Mouse (Mus musculus) midbrain, postnatal 0 days (tissue): ENCODE measurements at regions not wholly inside any gene's neighbourhood (a gene's known extent, or its start where the extent isn't known, plus 50 kb on each side); places are given as distances from the start of the nearest gene placed in this dataset.

ENCODE experiments used
- ATAC-seq: fragments of 200-750 bp; cut with Nextera tagmentation; 2 replicates; pipeline ENCODE4 v1.8.0; 2017; ENCODE audit warnings: moderate number of reproducible peaks, mild to moderate bottlenecking, moderate TSS enrichment, moderate library complexity; ENCODE audit not compliant: low FRiP score
- DNase-seq: peaks from one replicate; pipeline ENCODE4 v3.0.0-alpha.2; 2015; ENCODE audit warnings: low spot score
- H3K27ac ChIP-seq: fragments of 300-500 bp; sonication (generic); 2 replicates; pipeline ENCODE4 v1.5.1; 2014; ENCODE audit warnings: low read depth, mild to moderate bottlenecking, low read length, mixed read lengths
- H3K27me3 ChIP-seq: fragments of 300-500 bp; sonication (generic); 2 replicates; pipeline ENCODE4 v1.6.1; 2014; ENCODE audit warnings: low read length, control low read depth, mixed read lengths; ENCODE audit not compliant: insufficient read depth
- H3K36me3 ChIP-seq: fragments of 300-500 bp; sonication (generic); 2 replicates; pipeline ENCODE4 v1.6.1; 2014; ENCODE audit warnings: low read length, control low read depth, mixed read lengths; ENCODE audit not compliant: insufficient read depth
- H3K4me1 ChIP-seq: fragments of 300-500 bp; sonication (generic); 2 replicates; pipeline ENCODE4 v1.6.1; 2014; ENCODE audit warnings: mild to moderate bottlenecking, control low read depth, antibody characterized with exemption, low read length, mixed read lengths; ENCODE audit not compliant: insufficient read depth
- H3K4me2 ChIP-seq: fragments of 300-500 bp; sonication (generic); 2 replicates; pipeline ENCODE4 v1.6.1; 2014; ENCODE audit warnings: low read depth, mild to moderate bottlenecking, low read length, mixed read lengths; ENCODE audit not compliant: poor library complexity, severe bottlenecking
- H3K4me3 ChIP-seq: fragments of 300-500 bp; sonication (generic); 2 replicates; pipeline ENCODE4 v1.5.1; 2014; ENCODE audit warnings: low read depth, mild to moderate bottlenecking, low read length, moderate library complexity
- H3K9ac ChIP-seq: fragments of 300-500 bp; sonication (generic); replicated peaks from 2 replicates; pipeline ENCODE4 v1.6.1; 2014; ENCODE audit warnings: mild to moderate bottlenecking, low read length, moderate library complexity, mixed read lengths; ENCODE audit not compliant: poor library complexity, severe bottlenecking
- H3K9me3 ChIP-seq: fragments of 300-500 bp; sonication (generic); 2 replicates; pipeline ENCODE4 v1.6.1; 2016; ENCODE audit warnings: low read length, control low read depth
- CTCF ChIP-seq: IDR thresholded peaks from 2 replicates; pipeline ENCODE4 v1.5.1; 2016; ENCODE audit warnings: antibody characterized with exemption, mild to moderate bottlenecking
- WGBS: fragments of 180-500 bp; shearing (Covaris S2); extraction: QIAGEN DNeasy Blood & Tissue Kit; methylation state at CpG from one replicate; pipeline ENCODE4 v1.1.7; 2014; 5-methylcytosine and 5-hydroxymethylcytosine counted together

DNA sequence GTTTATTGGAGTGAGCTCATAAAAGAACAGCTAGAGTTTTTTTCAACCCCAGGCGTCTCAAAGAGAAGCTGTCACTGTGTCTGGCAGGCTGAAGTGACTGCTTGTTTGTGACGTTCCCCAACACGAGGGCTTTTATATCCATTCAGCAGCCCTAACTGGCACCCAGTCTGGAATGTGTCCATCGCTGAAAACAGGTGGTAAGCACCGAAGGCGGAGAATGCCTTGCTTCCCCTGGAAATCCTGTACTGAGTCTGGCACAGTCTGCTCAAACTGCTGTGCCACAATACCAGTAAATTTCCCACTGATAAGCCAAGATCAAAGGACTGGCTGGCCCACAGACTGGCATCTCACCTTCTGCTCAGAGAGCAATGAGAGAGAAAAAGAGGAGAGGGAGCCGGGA, 59.1 kb upstream of the Abca1 start:
- no peak overlapping the region for H3K9ac ChIP-seq
- H3K4me1 ChIP-seq, result peaks cover 10% of the 10 kb centered on the region; the same call in 1 of the 2 replicates
- no peaks in the 10 kb centered on the region for H3K27me3 ChIP-seq
- H3K27ac ChIP-seq, result peak overlapping the region; percentile 85
- DNase-seq, result peak; percentile 66
- H3K4me3 ChIP-seq, result no peak overlapping the region
- no peak for TF ChIP-seq CTCF
- H3K4me2 ChIP-seq, result no peak overlapping the region
- no peaks in the 10 kb centered on the region for H3K36me3 ChIP-seq
- H3K9me3 ChIP-seq, result no peaks in the 10 kb centered on the region
- WGBS, result 29% methylated on average over 7 of the region's 7 CpGs
- no peak for ATAC-seq

DNA sequence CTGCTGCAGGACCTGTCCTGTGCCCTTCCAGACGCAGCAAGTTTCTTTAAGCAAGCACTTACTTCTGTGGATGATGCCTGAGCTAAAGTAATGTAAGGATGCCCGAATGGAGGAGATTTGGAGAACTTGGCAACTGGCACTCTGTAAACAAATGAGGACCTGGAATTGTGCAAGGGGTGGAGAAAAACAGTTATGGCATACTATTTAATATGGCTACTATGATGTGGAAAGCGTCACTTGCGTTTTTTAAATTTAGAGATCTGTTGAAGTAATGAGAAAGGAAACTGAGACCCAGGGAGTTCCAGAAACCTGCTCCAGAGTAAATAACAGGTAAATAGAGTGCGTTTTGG, 58.6 kb upstream of the Abca1 start:
- Histone ChIP-seq H3K27ac (peak overlapping the region; percentile 85), H3K4me2 (peak overlapping the region; percentile 81), H3K9me3 (no peaks in the 10 kb centered on the region), H3K36me3 (no peaks in the 10 kb centered on the region), H3K4me1 (peaks cover 10% of the 10 kb centered on the region; the same call in 1 of the 2 replicates), H3K9ac (peak overlapping the region; percentile 79; the same call in 1 of the 2 replicates), H3K4me3 (peak overlapping the region; percentile 46), H3K27me3 (no peaks in the 10 kb centered on the region)
- ATAC-seq (no peak), DNase-seq (no peak)
- no peak for TF ChIP-seq CTCF
- WGBS, result 43% methylated on average over 5 of the region's 5 CpGs

DNA sequence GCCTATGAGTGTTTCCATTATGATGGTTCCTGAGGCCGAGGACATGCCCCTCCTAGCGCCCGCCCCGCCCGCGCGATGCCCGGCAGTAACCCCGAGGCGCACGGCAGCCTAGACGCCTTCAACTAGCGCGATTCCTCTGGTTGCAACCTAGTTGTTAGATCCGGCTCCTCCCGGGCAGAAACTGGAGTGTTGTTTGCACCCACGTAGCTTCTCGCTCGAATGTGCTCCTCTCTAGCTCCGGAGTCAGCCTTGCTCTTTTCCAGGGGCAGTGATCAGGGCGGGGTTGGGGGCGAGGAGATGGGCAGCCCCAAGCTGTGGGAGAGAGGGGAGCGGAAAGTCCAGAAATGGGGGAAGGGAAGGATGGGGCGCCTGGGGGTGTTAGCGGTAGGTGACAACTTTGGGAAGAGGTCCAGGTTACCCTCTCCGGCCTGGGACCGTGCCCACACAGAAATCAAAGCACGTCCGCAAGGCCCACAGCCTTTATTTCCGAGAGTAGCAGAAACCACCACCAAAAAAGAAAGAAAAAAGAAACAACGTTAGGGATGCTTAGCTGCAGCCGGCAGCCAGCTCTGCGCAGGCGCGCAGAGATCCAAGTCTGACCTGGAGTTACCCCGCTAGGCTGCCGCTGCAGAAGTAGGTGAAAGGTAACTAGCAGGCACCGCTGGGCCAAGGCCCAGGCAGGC, 58.1 kb upstream of the Abca1 start:
- under 1% methylated on average over 37 of the region's 38 CpGs for WGBS

DNA sequence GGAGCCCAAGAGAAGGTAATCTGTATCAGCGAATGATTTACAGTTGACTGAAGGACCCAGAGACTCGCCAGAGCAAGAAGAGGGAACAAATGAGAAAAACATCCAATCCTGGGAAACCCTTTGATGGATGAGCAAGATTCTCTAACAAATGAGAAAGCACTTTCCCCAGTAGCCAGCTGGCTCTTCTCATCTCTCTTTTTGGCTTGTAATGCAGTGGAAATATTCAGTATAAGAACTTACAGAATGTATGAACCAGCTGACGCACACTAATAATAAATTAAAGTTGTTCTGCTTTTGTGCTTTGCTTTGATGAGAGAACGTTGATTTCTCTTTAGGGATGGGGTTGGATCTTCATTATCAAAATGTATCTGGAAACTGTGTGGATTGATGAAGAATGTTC, 52.8 kb upstream of the Abca1 start:
- ATAC-seq (no peak), DNase-seq (peak; percentile 26)
- Histone ChIP-seq H3K4me1 (no peaks in the 10 kb centered on the region), H3K36me3 (no peaks in the 10 kb centered on the region), H3K4me3 (no peak overlapping the region), H3K9me3 (no peaks in the 10 kb centered on the region), H3K27ac (no peak overlapping the region), H3K9ac (no peak overlapping the region), H3K4me2 (no peak overlapping the region), H3K27me3 (no peaks in the 10 kb centered on the region)
- WGBS, result 66% methylated on average over 4 of the region's 4 CpGs
- no peak for TF ChIP-seq CTCF

More for the DNA sequence above, 58.1 kb upstream of the Abca1 start:
- Histone ChIP-seq H3K4me1 (peaks cover 10% of the 10 kb centered on the region; the same call in 1 of the 2 replicates), H3K36me3 (no peaks in the 10 kb centered on the region), H3K27ac (peak overlapping the region; percentile 85), H3K4me2 (peak overlapping the region; percentile 81), H3K9me3 (no peaks in the 10 kb centered on the region), H3K9ac (peak overlapping the region; percentile 79), H3K27me3 (no peaks in the 10 kb centered on the region), H3K4me3 (peak overlapping the region; percentile 46)
- DNase-seq, result peak; percentile 87
- peak; percentile 92 for ATAC-seq
- no peak for TF ChIP-seq CTCF

DNA sequence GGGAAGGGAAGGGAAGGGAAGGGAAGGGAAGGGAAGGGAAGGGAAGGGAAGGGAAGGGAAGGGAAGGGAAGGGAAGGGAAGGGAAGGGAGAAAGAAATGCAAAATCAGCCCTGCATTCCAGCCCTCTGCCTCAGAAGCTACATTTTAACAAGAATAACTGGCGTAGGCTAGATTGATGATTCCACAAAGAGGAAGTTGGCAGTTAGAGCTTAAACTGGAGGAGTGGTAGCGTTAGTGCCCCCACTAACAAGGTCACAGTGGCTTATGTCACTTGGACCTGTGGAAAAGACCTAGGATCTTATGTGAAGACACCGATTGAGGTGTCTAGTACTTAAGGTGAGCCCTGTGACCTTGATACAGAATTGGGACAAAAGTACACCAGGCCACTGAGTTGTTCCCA, 51.0 kb upstream of the Abca1 start:
- H3K27me3 ChIP-seq, result no peaks in the 10 kb centered on the region
- no peak overlapping the region for H3K9ac ChIP-seq
- H3K4me1 ChIP-seq, result no peaks in the 10 kb centered on the region
- DNase-seq, result no peak
- H3K4me3 ChIP-seq, result no peak overlapping the region
- no peak overlapping the region for H3K27ac ChIP-seq
- no peaks in the 10 kb centered on the region for H3K9me3 ChIP-seq
- ATAC-seq, result no peak
- no peak for TF ChIP-seq CTCF
- H3K4me2 ChIP-seq, result no peak overlapping the region
- no peaks in the 10 kb centered on the region for H3K36me3 ChIP-seq
- WGBS, result 90% methylated on average over 3 of the region's 3 CpGs
